Mouse (Mus musculus) monocyte, adult 59 days (primary cell): ENCODE data around the gene Tmem229a. TPM values are rescaled to one million over a fixed set of nuclear protein-coding genes. Genes with fewer than 3 reads are reported as not detected.

ENCODE experiments used
- total RNA-seq, 2 experiments: library from RNA; stranded (reverse); gene quantifications; one replicate each; pipeline ENCODE4 v1.2.4; 2023

Gene Tmem229a
- under 1 TPM; 0.63 to 0.82 TPM for total RNA-seq

GRCm38 (mm10) chr6:24955946-24956585, at the start of gene Tmem229a:
Tmem229a (minus strand) TSS chr6:24956297.

Other genes with a start within 250 kb of the Tmem229a start
- not detected for gene Hyal6, start 223.1 kb downstream of the Tmem229a start, total RNA-seq
- gene Hyal4, start 208.0 kb downstream of the Tmem229a start, total RNA-seq, result not detected
- gene Spam1, start 165.1 kb downstream of the Tmem229a start, total RNA-seq, result not detected
- not detected for gene Hyal5, start 98.3 kb downstream of the Tmem229a start, total RNA-seq